Mouse (Mus musculus) naive thymus-derived CD4-positive, alpha-beta T cell, adult 2 months (primary cell): ENCODE measurements at regions not wholly inside any gene's neighbourhood (a gene's known extent, or its start where the extent isn't known, plus 50 kb on each side); places are given as distances from the start of the nearest gene placed in this dataset.

Experiments used
- DNase-seq: peaks from one replicate; pipeline ENCODE4 v3.0.0-alpha.2; 2011; ENCODE audit warnings: low read depth

DNA sequence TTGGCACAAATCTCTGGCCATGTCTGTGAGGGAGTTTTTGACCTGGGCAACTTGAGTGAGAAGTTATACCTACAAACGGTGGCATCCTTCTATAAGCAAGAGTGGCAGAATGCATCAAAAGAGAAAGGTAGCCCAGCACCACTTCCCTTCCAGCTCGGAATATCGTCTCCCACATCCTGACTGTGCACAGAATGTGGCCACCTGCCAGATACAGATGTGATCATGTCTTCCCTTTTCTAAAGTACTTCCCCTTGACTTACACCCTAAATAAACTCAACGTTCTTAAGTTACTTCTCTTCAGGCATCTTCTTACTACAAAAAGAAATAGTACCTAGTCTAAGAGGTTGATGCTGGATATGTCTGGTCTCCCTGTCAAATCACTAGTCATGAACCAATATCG is 175.2 kb upstream of the 2610001J05Rik start:
- no peak for DNase-seq

- DNase-seq, result no peak
These were observed 173.3 kb upstream of the 2610001J05Rik start for GRCm38 (mm10) chr6:14044654-14045053.

DNA sequence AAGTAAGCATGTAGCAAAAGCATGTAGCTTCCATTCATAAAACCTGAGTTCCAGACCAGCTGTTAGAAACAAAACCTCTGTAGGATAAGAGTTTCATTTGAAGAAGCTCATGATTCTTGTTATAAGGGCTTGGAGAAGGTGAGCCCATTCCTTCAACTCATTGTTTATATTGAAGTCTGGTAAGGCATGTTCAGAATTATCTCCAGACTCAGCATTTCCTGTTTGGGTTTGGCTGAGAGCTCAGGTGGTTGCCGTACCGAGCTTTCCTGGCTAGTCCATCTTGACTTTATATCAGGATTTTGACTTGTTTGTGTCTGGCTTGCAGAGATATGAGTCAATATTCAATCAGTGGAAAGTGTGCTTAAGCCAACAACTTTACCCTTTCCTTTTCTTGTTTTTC is 154.6 kb upstream of the 2610001J05Rik start:
- DNase-seq, result no peak

DNA sequence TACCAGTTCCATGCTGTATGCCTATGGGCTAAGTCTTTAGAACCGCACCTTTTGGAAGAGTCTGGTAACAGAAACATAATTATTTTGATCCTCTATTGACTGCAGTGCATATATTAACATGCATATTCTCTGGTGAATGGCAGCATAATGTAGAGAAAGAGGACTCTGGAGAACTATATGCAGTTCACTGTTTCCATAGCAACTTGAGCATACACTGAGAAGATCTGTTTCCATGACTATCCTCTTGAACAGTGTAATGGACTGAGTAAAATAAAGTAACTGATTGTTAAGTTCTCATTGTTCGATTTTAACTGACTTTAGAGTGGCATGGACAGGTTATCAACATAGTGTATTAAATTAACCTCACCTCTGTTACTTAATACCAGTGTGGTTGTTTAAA is 147.6 kb upstream of the 2610001J05Rik start:
- no peak for DNase-seq

GRCm38 (mm10) chr6:13982606-13983389 is 111.5 kb upstream of the 2610001J05Rik start:
- DNase-seq, result no peak

DNA sequence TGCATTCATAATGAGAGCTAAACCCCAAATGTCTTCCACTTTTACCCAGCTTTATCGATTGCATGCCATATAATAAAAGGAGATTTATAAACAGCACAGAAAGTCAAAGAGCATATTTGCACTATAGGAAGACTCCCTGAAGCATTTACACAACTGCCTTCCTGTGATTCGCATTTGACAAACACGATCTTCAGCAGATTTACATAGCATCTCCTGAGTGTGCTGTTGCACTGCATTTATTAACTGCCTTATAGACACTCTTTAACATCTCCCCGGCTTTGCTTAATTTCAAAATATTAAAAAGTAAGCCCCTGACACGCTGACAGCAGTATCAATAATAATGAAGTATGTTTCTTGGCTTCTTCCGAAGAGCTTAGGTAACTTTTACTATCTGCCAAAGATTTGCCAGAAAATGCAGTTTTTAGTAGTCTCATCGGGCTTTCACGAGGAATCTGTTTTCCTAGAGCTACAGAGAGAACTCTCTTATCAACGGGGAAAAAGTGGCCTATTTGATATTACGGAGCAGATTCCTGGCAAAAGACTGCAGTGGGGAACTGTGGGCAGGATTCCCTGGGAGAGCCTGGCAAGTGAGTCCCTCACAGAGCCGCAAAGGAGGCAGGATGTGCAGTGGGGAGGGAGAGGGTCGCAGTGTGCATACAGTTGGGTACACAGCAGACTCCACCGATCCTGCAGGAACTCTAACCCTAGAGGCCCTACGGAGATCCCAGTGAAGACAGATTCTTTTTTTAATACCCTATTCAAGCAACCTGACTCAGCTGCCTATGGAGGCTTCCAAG is 103.6 kb upstream of the 2610001J05Rik start:
- no peak for DNase-seq

DNA sequence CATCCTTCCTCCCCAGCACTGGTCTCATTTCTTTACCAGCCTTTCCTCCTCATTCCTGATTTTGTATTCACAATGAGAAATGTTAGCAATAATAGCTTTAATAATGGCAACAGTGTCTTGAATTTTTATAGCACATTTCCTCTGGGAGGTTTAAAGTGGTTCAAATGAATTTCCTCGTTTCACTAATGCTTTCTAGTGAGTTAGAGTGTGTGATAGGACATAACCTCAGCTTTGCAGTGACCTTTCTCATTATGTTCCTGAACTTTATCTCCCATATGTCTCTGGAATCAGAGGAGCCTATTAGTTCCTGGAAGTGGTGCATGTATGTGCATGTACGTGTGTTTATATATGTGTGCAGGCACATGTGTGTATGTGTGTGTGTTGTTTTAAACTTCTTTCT is 93.2 kb upstream of the 2610001J05Rik start:
- no peak for DNase-seq

DNA sequence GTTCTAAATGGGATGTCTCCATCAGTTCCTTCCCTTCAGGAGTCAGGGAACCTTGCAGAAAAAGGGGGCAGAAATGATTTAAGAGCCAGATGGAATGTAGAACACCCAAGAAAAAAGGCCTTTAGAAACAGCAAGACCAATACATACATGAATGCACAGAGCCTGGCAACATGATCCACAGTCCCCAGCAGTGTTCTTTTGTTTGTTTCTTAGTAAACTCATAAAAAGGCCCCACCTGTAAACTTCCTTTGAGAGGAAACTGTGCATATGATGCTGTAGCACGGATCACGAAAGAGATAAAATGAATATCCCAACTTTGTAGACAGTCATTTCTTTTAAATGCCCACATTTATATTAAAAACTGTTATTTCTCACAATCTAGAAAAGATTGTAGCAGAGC is 92.7 kb upstream of the 2610001J05Rik start:
- no peak for DNase-seq

DNA sequence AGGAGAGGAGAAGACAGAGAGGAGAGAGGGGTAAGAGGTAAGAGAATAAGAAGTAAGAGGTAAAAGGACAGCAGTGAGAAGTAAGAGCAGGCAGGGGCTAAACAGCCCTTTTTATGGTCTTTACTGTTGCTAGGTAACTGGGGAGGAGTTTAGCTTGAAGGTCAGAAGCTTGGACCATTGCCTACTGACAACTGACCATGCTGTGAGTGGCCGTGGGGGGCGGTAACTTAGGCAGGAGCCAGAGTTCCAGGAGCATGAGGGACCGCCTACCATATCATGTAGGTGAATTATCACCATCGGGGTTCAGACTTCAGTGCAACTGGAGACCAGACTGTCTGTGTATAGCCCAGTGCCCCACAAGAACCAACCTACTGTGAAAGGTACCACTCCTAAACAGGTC is 78.3 kb upstream of the 2610001J05Rik start:
- DNase-seq, result no peak

- DNase-seq, result no peak
These were observed 49.8 kb upstream of the 2610001J05Rik start for GRCm38 (mm10) chr6:13920809-13921760.
